Mouse (Mus musculus): ENCODE results near the gene Tbc1d22a. TPM values are rescaled to one million over a fixed set of nuclear protein-coding genes. Genes with fewer than 3 reads are reported as not detected.
A peak's percentile ranks its signal among the peaks of the same experiment; 100 is the strongest.

The Tbc1d22a gene
- total RNA-seq, 2 experiments from 2014 or later, result 25.7 to 26.0 TPM

DNA sequence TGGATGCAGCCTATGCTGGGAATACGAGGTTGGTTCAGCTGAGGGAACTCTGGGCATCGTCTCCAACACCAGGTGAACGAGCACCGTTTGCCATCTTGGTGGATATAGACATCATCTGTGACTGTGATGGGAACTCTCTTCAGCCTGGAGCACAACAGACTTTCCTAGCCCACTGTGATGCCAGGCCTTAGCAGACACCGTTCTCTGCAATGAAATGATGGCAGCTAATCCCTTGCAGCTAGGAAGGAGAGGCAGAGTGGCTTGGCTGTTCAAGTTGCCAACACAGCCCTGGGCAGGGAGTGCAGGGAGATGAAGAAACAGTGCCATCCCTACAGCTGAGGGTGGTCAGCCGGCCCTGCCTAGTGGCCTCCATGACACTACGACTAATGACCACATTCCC, 233.0 kb downstream of the Tbc1d22a start:
- no peak for DNase-seq

DNA sequence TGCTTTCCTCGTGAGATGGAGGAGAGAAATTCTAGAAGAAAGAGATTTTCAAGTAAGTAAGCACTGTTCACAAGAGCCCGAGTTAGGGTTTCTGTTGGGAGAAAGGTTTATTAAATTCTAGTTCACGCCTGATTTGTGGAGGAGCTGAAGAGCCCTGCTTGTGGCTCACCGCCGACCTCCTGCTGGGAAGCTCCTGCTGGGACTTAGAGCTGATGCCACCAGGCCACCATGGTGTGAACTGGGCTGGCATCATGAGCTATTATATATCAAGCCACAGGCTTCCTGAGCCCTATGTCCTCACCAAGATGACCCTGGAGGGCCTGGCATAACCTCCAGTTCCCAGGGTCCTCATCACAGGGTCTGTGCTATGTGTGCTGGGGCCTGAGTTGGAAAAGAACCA, 235.0 kb downstream of the Tbc1d22a start:
- DNase-seq, result no peak

DNA sequence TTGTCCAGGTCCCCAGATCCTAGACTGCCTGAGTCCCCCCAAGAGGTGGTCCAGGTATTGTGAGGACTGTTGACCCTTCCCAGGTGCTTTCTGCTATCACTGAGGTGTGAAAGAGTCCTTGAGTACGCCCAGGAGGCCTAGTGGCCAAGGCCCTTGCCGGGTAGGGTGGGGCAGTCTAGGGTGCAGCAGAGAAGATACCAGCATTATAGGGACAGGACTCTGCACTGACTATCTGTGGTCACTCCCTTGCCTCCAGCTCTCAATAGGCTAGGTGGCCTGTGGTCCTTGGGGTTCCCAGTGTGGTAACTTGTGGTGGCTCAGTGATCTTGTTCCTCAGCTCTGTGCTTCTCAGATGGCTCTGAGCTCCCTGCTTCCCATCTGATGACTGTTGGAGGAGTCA, 235.5 kb downstream of the Tbc1d22a start:
- no peak for DNase-seq

DNA sequence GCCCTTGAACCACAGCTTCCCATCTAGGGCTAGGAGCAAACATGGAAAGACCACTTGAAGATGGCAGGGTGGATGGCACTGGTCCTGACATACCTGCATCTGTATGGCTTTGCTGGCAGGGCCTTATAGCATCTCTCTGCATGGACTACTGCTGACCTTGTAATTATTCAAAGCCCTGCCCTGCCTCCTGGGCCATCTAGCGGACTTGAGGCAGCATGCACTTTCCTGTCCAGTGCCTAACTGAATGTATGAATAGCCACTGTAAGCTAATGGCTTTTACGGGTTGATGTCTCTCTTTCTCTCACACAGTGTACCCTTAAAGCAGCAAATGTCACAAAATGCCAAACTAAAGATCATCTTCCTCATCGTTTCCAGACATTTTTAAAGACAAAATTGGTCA, 245.2 kb downstream of the Tbc1d22a start:
- no peak for DNase-seq

DNA sequence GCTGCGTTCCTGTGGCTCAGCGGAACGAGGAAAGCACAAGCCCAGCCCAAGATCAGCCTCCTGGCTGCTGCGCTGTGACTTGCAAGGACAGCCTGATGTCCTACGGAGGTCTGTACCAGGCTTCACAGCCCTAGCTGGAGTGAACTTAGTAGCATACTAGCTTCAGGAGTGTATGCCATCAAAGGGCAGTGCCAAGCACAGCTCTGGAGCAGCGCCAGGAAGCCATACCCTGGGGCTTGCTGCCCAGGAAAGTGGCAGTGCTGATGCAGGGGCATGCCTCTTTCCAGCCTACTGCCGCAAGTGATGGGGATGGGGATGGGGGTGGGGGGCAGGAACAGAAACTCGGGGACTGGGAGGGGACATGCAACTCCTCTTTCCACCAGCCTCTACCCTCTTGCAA, 248.4 kb downstream of the Tbc1d22a start:
- DNase-seq, result no peak

DNA sequence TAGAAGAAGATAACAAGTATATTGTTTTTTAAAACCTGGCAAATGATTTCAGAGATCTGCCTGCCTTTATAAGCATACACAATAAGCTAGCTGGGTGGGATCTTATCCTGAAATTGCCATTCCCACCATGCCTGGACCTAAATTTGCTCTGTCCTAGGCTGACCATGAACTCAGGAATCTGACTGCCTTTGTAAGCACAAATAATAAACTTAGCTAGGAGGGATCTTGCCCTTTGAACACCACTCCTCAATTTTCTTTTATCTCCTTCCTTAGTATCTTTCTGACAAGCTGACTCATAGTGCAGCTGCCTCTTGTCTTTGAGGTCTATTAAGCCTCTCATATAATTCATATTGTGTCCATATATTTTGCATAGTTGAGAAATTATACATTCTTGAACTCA, 253.8 kb downstream of the Tbc1d22a start:
- no peak for DNase-seq

DNA sequence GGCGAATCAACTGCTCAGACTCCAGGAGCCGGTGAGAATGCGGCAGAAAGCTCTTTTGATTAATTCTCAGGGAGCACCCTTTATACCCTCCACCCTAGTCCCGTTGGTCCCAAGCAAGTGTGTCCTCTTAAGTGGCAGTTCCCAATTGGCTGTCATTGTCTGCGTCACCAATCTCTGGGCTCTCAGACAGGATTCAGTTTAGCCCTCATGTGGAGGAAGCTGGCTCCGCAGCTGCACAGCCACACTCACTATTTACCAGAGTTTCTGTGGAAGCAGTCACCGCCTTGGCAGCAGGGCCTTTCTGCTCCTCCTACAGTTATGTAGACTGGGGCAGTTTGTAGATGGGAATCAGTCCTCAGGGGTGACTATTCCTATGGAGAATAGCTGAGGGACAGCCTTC, 256.9 kb downstream of the Tbc1d22a start:
- no peak for DNase-seq

DNA sequence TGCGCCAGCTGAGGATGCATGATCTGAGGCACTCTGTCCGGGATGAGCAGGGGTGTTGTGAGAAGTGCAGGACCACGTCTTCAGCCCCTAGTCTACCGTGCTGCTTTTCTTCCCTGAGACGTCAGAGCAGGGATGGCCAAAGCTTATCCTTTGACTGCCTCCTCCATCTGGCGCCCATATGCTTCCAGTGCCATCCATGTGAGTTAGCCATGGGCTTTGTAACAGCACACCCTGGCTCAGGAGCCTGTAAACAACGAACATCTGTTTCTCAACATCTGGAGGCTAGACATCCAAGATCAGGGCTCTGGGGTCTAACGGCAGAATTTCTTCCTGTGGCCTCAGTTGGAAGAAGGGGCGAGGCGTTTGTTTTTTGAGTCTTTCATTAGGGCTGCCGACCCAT, 259.2 kb downstream of the Tbc1d22a start:
- DNase-seq, result no peak

DNA sequence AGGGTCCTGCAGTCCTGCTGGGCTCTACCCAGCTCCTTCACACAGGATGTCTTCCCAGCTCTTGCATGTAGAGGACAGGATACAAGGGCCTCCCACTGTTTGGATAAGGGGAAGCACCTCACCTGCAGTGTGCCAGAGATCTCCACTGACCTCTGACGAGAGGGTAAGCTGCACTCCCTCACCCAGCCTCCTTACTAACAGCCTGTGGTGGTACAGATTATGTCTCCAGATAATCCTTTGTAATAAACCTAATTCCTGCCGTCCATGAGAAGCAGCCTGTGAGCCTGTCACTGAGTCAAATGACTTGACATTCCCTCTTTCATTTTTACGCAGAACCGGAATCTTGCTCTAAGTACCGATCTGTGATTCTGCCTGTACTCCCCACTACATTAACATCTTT, 260.7 kb downstream of the Tbc1d22a start:
- no peak for DNase-seq

DNA sequence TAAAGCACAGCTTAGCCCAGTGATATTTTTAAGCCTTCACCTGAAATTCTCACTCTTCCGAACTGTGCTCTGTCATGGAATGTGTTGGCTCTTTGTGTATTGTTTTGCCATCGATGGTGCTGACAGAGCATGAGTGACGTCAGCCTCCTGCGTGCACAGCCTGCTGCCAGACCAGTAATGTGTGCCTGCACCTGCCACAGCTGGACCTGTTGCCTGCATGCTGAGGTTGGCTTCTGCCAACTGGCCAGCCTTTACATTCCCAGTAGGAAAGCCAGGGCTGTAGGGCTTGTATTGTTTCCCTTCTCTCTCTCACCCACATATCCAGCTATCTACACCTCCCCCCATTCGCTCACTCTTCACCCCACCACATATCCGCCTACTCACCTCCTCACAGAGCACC, 262.2 kb downstream of the Tbc1d22a start:
- no peak for DNase-seq

DNA sequence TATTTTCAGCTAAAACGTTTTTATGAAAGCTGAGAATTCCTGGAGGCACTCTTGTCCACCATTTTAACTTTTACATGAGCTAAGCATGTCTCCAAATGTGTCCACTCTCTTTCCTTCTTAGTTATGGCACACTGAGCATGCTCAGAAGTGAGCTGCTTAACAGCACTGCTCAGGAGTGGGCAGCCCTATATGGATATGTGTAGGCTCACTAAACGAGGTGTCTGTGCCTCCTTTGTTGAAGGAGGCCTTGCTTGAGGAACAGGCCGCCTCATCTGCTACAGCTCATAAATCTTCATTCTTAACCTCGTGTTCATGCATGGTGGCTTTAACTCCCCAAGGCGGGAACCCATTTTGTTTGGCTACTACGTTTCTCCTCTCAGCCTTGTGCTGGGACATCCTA, 262.8 kb downstream of the Tbc1d22a start:
- DNase-seq, result no peak

DNA sequence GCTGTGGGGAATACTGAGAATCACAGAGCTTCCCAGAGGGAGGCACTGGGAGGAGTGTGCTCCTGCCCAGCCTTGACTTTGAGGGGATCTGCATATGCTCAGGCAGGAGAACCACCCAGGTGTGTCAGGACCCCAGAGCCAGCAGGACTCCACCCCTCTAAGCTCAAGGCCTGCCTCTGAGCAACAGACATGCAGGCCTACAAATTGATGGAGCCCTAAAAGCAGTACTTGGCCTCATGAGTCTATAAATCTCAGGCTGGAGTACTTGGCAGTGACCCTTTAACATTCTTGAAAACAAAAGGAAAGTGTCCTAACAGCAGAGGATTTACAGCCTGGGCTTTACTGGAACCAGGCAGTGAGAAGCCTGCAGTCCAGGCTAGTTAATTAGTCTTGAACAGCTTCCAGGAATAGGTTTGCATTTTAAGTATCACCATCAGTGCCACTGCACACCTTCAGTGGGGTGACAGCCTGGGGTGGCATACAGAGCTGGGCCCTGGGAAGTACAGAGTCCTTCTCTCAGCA, 263.3 kb downstream of the Tbc1d22a start:
- DNase-seq, result no peak

DNA sequence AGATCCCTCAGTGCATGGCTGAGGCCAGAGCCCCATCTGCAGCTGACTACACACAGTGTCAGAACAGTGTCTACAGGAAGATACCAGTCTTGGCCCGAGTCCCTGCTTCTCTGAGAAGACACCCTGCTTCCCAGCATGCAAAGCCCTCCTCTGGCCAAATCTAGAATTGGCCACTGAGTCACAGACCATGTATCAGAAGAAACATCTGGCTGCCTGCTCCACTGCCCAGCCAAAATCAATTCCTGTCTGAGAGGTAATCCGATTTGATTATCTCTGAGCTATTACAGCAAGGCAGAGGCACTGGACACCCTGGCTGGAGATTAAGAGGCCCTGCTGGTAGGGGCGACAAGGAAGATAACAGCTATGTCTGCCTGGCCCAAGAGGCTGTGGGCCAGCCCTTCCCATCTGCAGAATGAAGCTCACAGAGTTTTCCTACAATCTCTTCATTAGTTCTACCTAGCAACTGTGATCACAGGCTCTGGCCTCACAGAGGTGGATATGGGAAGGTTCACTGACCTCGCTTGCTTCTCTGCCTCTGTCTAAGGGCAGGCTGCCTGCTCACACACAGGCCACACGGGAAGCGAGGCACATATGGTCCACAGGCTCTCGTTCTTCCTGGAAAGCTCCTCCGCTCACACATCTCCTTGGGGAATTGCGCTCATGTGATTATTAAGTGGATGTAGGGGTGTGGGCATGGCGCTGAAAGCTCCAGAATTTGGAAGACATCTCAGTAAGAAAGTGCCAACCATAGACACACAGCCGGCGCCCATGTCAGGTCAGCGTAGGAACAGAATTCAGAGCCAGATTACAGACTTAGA, 264.6 kb downstream of the Tbc1d22a start:
- DNase-seq, result peak; percentile 44 to 45

DNA sequence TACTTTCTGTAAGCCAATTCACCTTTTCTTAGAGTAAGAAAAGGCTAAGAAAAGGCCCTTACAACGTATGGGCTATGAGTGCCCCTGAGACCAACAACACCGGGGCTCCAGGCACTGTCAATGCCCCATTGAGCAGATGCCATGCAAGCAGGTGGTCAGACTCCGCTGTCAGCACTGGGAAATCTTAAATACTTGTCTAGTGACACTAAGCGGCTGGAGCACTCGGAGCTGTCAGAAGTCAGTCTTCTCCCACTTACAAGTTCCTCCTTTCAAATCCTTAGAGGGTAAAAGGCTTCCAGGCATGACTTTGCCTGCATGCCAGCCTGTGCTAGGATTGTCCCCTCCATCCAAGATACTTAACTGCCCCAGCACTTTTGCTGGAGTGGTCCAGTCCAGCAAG, 268.1 kb downstream of the Tbc1d22a start:
- DNase-seq, result no peak

DNA sequence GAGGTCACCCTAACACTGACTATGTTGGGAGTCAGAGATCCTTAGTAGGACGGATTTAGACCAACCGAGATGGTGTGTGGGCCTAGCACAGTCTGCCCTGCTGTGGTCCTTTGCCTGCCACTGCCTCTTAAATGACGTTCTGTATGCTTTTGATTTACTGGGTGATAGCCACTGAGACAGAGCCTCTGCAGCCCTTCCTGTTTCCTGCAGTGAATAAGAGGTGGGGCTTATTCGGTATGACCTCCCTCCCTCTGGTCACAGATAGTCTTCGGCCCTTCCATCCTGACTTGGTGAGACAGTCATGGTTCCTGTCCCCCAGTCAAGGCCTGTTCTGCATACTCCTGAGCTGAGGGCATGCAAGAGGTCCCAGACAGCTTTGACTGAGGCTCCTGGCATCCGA, 271.6 kb downstream of the Tbc1d22a start:
- DNase-seq, result no peak

DNA sequence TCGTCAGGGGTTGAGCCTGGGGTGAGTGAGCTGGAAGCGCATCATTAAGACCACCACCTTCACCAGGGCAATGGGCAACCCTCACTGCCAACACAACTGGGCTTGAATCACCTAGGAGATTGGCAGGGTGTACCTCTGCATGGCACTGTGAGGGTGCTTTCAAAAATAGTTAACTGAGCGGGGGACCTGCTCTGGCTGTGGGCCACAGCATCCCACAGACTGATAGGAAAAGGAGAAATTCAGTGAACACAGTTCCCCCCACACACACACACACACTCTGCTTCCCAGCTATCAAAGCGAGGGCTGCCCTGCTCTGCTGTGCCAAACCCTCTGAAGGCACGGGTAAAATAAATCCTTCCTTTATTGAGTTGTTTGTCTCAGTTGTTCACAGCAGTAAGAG, 273.1 kb downstream of the Tbc1d22a start:
- no peak for DNase-seq

DNA sequence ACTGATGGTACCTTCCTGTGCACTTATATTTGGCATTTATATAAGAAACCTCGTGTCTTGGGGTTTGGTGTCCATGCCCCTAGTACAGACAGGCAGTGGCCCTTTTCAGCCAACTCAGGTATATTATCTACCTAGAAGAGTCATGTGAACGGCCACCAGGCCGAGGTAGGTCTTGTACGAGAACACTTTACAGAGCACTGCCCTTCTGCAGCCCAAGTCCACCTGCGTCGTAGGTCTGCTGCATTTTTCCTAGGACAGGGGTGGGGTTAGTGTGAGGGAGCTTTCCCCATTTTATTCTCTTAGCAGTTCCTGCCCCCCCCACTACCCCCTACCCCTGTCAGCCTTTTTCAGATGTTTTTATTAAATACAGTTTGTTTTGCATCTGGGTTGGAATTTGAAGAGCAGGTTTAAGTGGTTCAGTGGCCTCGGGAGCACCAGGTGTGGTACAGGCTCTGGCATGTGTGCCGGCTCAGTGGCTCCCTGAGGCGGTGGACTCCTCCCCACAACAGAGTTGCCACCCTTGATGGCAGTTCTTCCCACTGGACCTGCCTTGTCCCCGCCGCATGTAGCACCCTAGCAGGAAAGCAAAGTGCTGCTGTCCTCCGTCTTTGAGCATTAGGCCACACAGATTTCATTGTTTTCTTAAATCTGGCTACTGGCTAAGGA, 277.3 kb downstream of the Tbc1d22a start:
- no peak for DNase-seq

DNA sequence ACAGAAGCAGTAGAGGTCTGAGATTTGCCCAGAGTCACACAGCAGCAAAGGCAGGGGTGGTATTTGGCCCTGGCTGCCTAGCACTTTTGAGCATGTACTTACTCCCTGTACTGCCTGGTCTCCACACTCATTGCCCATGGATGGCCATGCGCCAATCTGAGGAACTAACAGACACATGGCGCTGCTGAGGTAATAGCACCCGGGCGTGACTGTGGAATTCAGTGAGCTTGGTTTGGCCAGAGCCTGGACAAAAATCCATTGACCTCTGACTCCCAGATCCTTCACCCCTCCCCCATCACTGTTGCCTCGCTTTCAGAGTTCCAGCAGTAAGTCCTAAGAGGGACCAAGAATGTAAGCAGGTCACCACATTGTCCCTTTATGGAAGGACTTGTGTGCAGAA, 278.4 kb downstream of the Tbc1d22a start:
- DNase-seq, result no peak

DNA sequence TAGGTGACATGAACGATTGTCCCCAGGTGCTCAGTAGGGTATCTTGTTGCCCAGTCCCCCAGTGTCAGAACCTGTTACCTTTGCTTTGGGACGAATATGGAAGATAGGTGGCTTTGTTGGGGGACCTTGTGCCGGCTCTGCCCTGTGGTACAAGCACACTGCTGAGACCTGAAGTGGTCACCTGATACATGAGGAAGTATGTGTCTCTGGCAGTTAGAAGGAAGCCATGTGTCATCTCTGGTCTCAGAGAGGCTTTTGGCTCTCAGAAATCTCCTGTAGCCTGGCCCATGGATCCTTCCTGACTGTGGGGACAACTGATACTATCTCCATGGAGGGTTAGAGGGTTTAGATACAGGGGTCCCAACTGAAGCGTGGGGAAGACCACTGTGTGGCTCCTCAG, 281.9 kb downstream of the Tbc1d22a start:
- no peak for DNase-seq

DNA sequence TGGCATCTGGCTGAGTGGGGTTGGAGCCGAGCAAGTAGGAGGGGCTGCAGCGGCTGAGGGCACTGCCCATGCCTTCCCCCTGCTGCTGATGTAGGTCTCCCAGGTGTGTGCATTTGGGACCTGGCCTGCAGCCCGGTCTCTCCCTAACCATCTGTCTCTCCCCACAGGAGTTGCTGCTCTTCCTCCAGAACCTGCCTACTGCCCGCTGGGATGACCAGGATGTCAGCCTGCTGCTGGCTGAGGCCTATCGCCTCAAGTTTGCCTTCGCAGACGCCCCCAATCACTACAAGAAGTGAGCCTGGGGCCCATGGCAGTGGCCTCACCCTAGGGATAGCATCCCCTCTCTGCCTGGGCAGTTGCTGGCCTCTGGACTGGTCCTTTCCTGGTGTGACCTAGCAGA, 282.4 kb downstream of the Tbc1d22a start:
- DNase-seq, result no peak

DNA sequence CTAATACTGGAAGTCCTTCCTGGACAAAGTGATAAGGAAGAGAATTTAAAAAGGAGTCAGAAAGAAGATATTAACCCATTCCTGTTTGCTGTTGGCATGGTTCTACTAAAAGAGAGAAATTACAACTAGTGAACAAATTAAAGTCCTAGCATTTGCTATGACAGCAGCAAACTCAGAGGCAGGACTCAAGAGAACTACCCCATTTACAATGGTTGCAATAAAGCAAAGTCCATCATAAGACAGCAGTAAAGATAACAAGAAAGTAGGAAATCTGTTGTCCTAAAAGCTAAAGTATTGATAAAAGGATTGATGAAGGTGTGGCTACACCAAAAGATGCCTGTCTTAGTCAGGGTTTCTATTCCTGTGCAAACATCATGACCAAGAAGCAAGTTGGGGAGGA, 286.3 kb downstream of the Tbc1d22a start:
- DNase-seq, result no peak

DNA sequence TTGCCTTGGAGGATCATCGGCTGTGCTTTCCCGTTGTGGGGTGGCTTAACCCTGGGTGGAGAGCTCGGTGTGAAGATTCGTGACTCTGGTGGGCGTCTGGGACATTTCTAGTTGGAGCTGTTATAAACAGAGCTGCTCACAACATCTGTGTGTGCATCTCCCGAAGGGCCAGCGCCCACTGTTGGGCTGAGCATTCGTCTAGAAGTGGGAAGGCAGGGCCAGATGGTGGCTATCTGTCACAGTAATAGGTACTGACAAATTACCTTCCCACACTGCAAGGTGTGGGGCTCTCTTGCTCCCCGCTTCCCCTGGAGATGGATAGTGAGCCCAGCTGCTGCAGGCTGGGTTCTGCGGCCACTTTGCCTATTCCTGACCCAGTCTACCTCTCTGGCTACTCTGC, 289.2 kb downstream of the Tbc1d22a start:
- DNase-seq, result no peak

DNA sequence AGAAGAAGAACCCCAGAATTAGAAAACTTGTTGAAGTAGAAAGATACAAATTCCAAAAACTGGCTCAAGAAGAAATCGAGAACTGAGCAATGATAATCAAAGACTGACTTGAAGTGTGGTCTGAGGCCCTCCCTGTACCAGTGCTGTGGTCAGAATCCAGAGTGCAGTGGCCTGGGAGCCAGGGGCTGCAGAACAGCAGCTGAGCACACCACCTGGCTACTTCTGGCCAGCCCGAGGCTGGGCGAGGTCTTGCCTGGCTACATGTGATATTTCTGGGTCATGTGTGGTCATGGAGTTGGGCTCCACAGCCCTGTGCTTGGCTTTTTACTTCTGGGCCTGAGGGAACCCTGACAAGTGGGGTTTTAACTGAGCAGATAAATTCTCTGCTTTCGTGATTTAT, 292.4 kb downstream of the Tbc1d22a start:
- no peak for DNase-seq

DNA sequence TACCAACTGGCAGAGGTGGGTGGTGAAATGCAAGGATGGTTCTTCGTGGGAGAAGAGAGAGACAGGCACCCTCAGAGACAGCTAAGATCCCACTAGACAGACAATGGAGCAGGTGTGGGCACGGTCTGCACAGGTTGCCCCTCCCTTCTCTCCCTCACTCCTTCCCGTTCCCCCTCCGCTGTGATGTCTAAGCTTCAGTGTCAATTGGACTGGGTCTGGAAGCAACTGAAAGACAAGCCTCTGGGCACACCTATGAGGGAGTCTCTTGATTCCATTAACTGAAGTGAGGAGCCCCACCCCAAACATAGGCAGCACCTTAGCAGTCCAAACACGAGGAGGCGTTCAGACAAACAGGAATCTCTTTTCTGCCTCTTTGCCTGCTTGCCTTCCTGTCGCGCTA, 293.3 kb downstream of the Tbc1d22a start:
- DNase-seq, result no peak

Measured in heart, adult 18-20 months (tissue).